Comparison of ENCODE assay signal across 17 mouse cellular contexts in genomic region chr4:75801870-75802269, GRCm38 (mm10).
A peak's percentile ranks its signal among the peaks of the same experiment; 100 is the strongest.
DNase-seq lines count a peak whose midpoint lies in the region; ATAC-seq and TF ChIP-seq lines count a peak whose summit lies in the region.
"Had no signal": no experiment of that assay in that cellular context is flagged by ENCODE, and none has a peak within 500 bp of the region (broad histone marks: within the 10 kb centered on the region; RNA-seq: fewer than 3 reads in every experiment).

No protein-coding gene starts in this region.

- TF ChIP-seq CTCF in forebrain, postnatal 0 days (IDR thresholded peaks at IDR 0.05; ENCODE audit: low read depth), result no peak
- TF ChIP-seq CTCF in lung, postnatal 0 days (IDR thresholded peaks at IDR 0.05), result no peak

- 62% methylated on average over 4 of the region's 4 CpGs for WGBS in forebrain, postnatal 0 days
- WGBS in forebrain, embryonic 13.5 days, result 88% methylated on average over 4 of the region's 4 CpGs
- WGBS in lung, postnatal 0 days, result 65% methylated on average over 4 of the region's 4 CpGs

- H3K9ac ChIP-seq in forebrain, postnatal 0 days, result no peak overlapping the region
- no peak overlapping the region for H3K9ac ChIP-seq in forebrain, embryonic 13.5 days
- H3K9ac ChIP-seq in lung, postnatal 0 days (replicated peaks; ENCODE audit: low read depth), result no peak overlapping the region
- H3K9ac ChIP-seq: limb, embryonic 15.5 days; stomach, embryonic 15.5 days had no signal

- no peak overlapping the region for H3K27ac ChIP-seq in forebrain, postnatal 0 days (ENCODE audit: low read depth, low read length)
- no peak overlapping the region for H3K27ac ChIP-seq in forebrain, embryonic 13.5 days
- no peak overlapping the region for H3K27ac ChIP-seq in lung, postnatal 0 days (ENCODE audit: low read length)
- H3K27ac ChIP-seq: limb, embryonic 15.5 days; stomach, embryonic 15.5 days had no signal

- no peaks in the 10 kb centered on the region for H3K36me3 ChIP-seq in forebrain, postnatal 0 days (ENCODE audit: insufficient read depth)
- H3K36me3 ChIP-seq in forebrain, embryonic 13.5 days (ENCODE audit: poor library complexity, severe bottlenecking), result no peaks in the 10 kb centered on the region
- no peaks in the 10 kb centered on the region for H3K36me3 ChIP-seq in lung, postnatal 0 days (ENCODE audit: insufficient read depth, low read length)
- H3K36me3 ChIP-seq: limb, embryonic 15.5 days; stomach, embryonic 15.5 days had no signal

- peak; percentile 67 for DNase-seq in forebrain, postnatal 0 days
- peak; percentile 9 for DNase-seq in lung, postnatal 10 days
- DNase-seq in lung, postnatal 0 days (ENCODE audit: low spot score), result no peak
- peak; percentile 32 to 64 for DNase-seq in left cerebral cortex, postnatal 14 days (ENCODE audit: low spot score in 2 of 2)
- peak; percentile 46 for DNase-seq in right cerebral cortex, postnatal 4 days
- DNase-seq in heart, adult 18-20 months, result no peak
- DNase-seq in kidney, adult 8-10 months, result no peak
- DNase-seq: cerebellum, adult 9-11 months; gastrocnemius, postnatal 25 days; heart, postnatal 36 days; kidney, adult 9 months; lung, adult 18-20 months had no signal

- no peaks in the 10 kb centered on the region for H3K9me3 ChIP-seq in forebrain, postnatal 0 days (ENCODE audit: low read length)
- H3K9me3 ChIP-seq in forebrain, embryonic 13.5 days (replicated peaks), result no peaks in the 10 kb centered on the region
- no peaks in the 10 kb centered on the region for H3K9me3 ChIP-seq in lung, postnatal 0 days (ENCODE audit: low read length)
- H3K9me3 ChIP-seq: limb, embryonic 15.5 days; megakaryocyte, embryonic 14.5 days; stomach, embryonic 15.5 days had no signal

- H3K4me1 ChIP-seq in forebrain, postnatal 0 days (ENCODE audit: insufficient read depth), result no peaks in the 10 kb centered on the region
- H3K4me1 ChIP-seq in forebrain, embryonic 13.5 days, result no peaks in the 10 kb centered on the region
- H3K4me1 ChIP-seq in lung, postnatal 0 days (ENCODE audit: insufficient read depth, low read depth, low read length), result no peaks in the 10 kb centered on the region
- H3K4me1 ChIP-seq: limb, embryonic 15.5 days; megakaryocyte, embryonic 14.5 days; stomach, embryonic 15.5 days had no signal

- no peak overlapping the region for H3K4me3 ChIP-seq in forebrain, postnatal 0 days (ENCODE audit: low read depth, low read length)
- no peak overlapping the region for H3K4me3 ChIP-seq in forebrain, embryonic 13.5 days
- H3K4me3 ChIP-seq in lung, postnatal 0 days (ENCODE audit: low read depth, low read length), result no peak overlapping the region
- H3K4me3 ChIP-seq: limb, embryonic 15.5 days; megakaryocyte, embryonic 14.5 days; stomach, embryonic 15.5 days had no signal

- ATAC-seq in forebrain, postnatal 0 days, result peak; percentile 68
- ATAC-seq in forebrain, embryonic 13.5 days, result no peak
- no peak for ATAC-seq in lung, postnatal 0 days

- intact Hi-C loops in left cerebral cortex, postnatal 14 days (cut with DNase I), result no loop called here

- no peaks in the 10 kb centered on the region for H3K27me3 ChIP-seq in forebrain, postnatal 0 days (ENCODE audit: insufficient read depth, low read length)
- no peaks in the 10 kb centered on the region for H3K27me3 ChIP-seq in forebrain, embryonic 13.5 days
- H3K27me3 ChIP-seq in lung, postnatal 0 days (replicated peaks; ENCODE audit: insufficient read depth, low read length), result no peaks in the 10 kb centered on the region
- H3K27me3 ChIP-seq: limb, embryonic 15.5 days; megakaryocyte, embryonic 14.5 days; stomach, embryonic 15.5 days had no signal

- no peak overlapping the region for H3K4me2 ChIP-seq in forebrain, postnatal 0 days (ENCODE audit: low read depth)
- no peak overlapping the region for H3K4me2 ChIP-seq in forebrain, embryonic 13.5 days
- H3K4me2 ChIP-seq in lung, postnatal 0 days (replicated peaks; ENCODE audit: low read depth, low read length), result no peak overlapping the region
- H3K4me2 ChIP-seq: heart, embryonic 11.5 days; limb, embryonic 15.5 days; stomach, embryonic 15.5 days had no signal

- TF ChIP-seq EP300 in lung, postnatal 0 days (IDR thresholded peaks at IDR 0.05), result no peak

Comparison
In these comparisons a context has a peak if more than half of its experiments do, and no peak if none do; other contexts are left out.
1. DNase-seq: peak in forebrain, postnatal 0 days (single experiment), lung, postnatal 10 days (single experiment), left cerebral cortex, postnatal 14 days (2 of 2) and right cerebral cortex, postnatal 4 days (single experiment); none in lung, postnatal 0 days (single experiment), heart, adult 18-20 months (0 of 2) and kidney, adult 8-10 months (0 of 2).